Comparison of ENCODE assay signal across 22 mouse cellular contexts in genomic region chr15:31348241-31348640, GRCm38 (mm10). TPM values are rescaled to one million over a fixed set of nuclear protein-coding genes. Genes with fewer than 3 reads are reported as not detected.
DNase-seq lines count a peak whose midpoint lies in the region; ATAC-seq and TF ChIP-seq lines count a peak whose summit lies in the region.
"Had no signal": no experiment of that assay in that cellular context is flagged by ENCODE, and none has a peak within 500 bp of the region (broad histone marks: within the 10 kb centered on the region; RNA-seq: fewer than 3 reads in every experiment).

No protein-coding gene starts in this region.

- 71% methylated on average over 5 of the region's 5 CpGs for WGBS in kidney, adult 2 months
- WGBS in lung, postnatal 0 days = 83% methylated on average over 5 of the region's 5 CpGs

- no peak for ATAC-seq in lung, postnatal 0 days
- ATAC-seq: forebrain, embryonic 16.5 days; hindbrain, embryonic 16.5 days; inflammation-experienced regulatory T-cells, adult 6 months had no signal

- no peak for DNase-seq in kidney, adult 2 months
- no peak for DNase-seq in kidney, adult 11 months
- DNase-seq in lung, postnatal 0 days (ENCODE audit: low spot score) = no peak
- DNase-seq in lung, postnatal 36 days = no peak
- DNase-seq in cerebellum, postnatal 4 days (ENCODE audit: low spot score in 2 of 2) = no peak
- no peak for DNase-seq in Muller cell, postnatal 12 days (ENCODE audit: inconsistent ontology term)
- DNase-seq: adrenal gland, postnatal 10 days; cerebellum, adult 18-20 months; cerebellum, adult 9-11 months; cerebellum, postnatal 36 days; embryo, embryonic 11 days; gastrocnemius, postnatal 10 days; heart, adult 18-20 months; heart, postnatal 10 days; heart, postnatal 4 days had no signal

- H3K27ac ChIP-seq in kidney, adult 2 months (ENCODE audit: insufficient read depth, low read depth, low read length) = no peak overlapping the region; the same call in 1 of the 2 replicates
- H3K27ac ChIP-seq in lung, postnatal 0 days (ENCODE audit: low read length) = no peak overlapping the region
- H3K27ac ChIP-seq in bone marrow macrophage, adult 2 months (ENCODE audit: insufficient read depth, low read depth, low read length) = peak overlapping the region; percentile 96
- H3K27ac ChIP-seq: embryonic facial prominence, embryonic 12.5 days; heart, embryonic 10.5 days; hindbrain, embryonic 12.5 days had no signal

- no peak overlapping the region for H3K4me3 ChIP-seq in kidney, adult 2 months (ENCODE audit: insufficient read depth, low read depth, low read length)
- no peak overlapping the region for H3K4me3 ChIP-seq in lung, postnatal 0 days (ENCODE audit: low read depth, low read length)
- no peak overlapping the region for H3K4me3 ChIP-seq in bone marrow macrophage, adult 2 months (ENCODE audit: insufficient read depth, low read length)
- H3K4me3 ChIP-seq: embryonic facial prominence, embryonic 12.5 days; heart, embryonic 10.5 days; hindbrain, embryonic 12.5 days had no signal

- H3K4me1 ChIP-seq in kidney, adult 2 months (ENCODE audit: control insufficient read depth, insufficient read depth, low read length) = peaks cover 40% of the 10 kb centered on the region
- H3K4me1 ChIP-seq in lung, postnatal 0 days (ENCODE audit: insufficient read depth, low read depth, low read length) = no peaks in the 10 kb centered on the region; the same call in none of the 2 replicates
- H3K4me1 ChIP-seq in bone marrow macrophage, adult 2 months (ENCODE audit: control insufficient read depth, insufficient read depth, low read length) = peaks cover 78% of the 10 kb centered on the region
- H3K4me1 ChIP-seq: embryonic facial prominence, embryonic 12.5 days; hindbrain, embryonic 12.5 days had no signal

- H3K36me3 ChIP-seq in kidney, adult 2 months (ENCODE audit: control insufficient read depth, insufficient read depth, low read length) = no peaks in the 10 kb centered on the region
- H3K36me3 ChIP-seq in lung, postnatal 0 days (ENCODE audit: insufficient read depth, low read length) = no peaks in the 10 kb centered on the region
- H3K36me3 ChIP-seq: embryonic facial prominence, embryonic 12.5 days; heart, embryonic 10.5 days; hindbrain, embryonic 12.5 days had no signal

- H3K9ac ChIP-seq in lung, postnatal 0 days (replicated peaks; ENCODE audit: low read depth) = no peak overlapping the region
- H3K9ac ChIP-seq: embryonic facial prominence, embryonic 12.5 days; hindbrain, embryonic 12.5 days had no signal

- TF ChIP-seq EP300 in lung, postnatal 0 days (IDR thresholded peaks at IDR 0.05) = no peak

- TF ChIP-seq POLR2A in kidney, adult 2 months (IDR thresholded peaks at IDR 0.05; ENCODE audit: low read depth, low read length) = no peak
- TF ChIP-seq POLR2A in bone marrow macrophage, adult 2 months (IDR thresholded peaks at IDR 0.05; ENCODE audit: borderline replicate concordance, low read depth, low read length) = no peak

- no peaks in the 10 kb centered on the region for H3K27me3 ChIP-seq in kidney, adult 2 months (replicated peaks; ENCODE audit: control insufficient read depth, insufficient read depth, low read length)
- H3K27me3 ChIP-seq in lung, postnatal 0 days (replicated peaks; ENCODE audit: insufficient read depth, low read length) = no peaks in the 10 kb centered on the region
- H3K27me3 ChIP-seq: embryonic facial prominence, embryonic 12.5 days; hindbrain, embryonic 12.5 days had no signal

- TF ChIP-seq CTCF in kidney, adult 2 months (conservative IDR thresholded peaks at IDR 0.05; ENCODE audit: insufficient read depth, insufficient read length, low read depth, low read length) = 0 out of 2 replicates have a peak, but pooled peaks have one; percentile 26
- TF ChIP-seq CTCF in lung, postnatal 0 days (IDR thresholded peaks at IDR 0.05) = peak; percentile 27
- no peak for TF ChIP-seq CTCF in bone marrow macrophage, adult 2 months (IDR thresholded peaks at IDR 0.05; ENCODE audit: low read depth, low read length)

- H3K9me3 ChIP-seq in lung, postnatal 0 days (ENCODE audit: low read length) = no peaks in the 10 kb centered on the region
- H3K9me3 ChIP-seq: embryonic facial prominence, embryonic 12.5 days; heart, embryonic 10.5 days; hindbrain, embryonic 12.5 days had no signal

- no peak overlapping the region for H3K4me2 ChIP-seq in lung, postnatal 0 days (replicated peaks; ENCODE audit: low read depth, low read length)
- H3K4me2 ChIP-seq: embryonic facial prominence, embryonic 12.5 days; hindbrain, embryonic 12.5 days had no signal

RNA-seq across cellular contexts. Expression of gene Ankrd33b, which starts 19.3 kb away (rescaled TPM):
- polyA plus RNA-seq in kidney, adult 2 months (2012; rRNA removed) = 21.8 and 26.9 TPM in 2 replicates
- polyA plus RNA-seq in lung, postnatal 0 days (2015; fragmentation: Nextera tagmentation; extraction: Ambion mirVana) = 18.7 and 19.8 TPM in 2 replicates
- polyA plus RNA-seq in bone marrow macrophage, adult 2 months (2012; ENCODE audit: insufficient read depth, insufficient read length, missing spikeins) = 7.8 and 9.5 TPM in 2 replicates
- polyA plus RNA-seq: inflammation-experienced regulatory T-cells, adult 6 months had no signal
